Mouse (Mus musculus) forebrain, postnatal 0 days (tissue): ENCODE measurements around the gene Mab21l3. TPM values are rescaled to one million over a fixed set of nuclear protein-coding genes. Genes with fewer than 3 reads are reported as not detected.

ENCODE experiments used
- ATAC-seq: fragments of 200-750 bp; cut with Nextera tagmentation; 2 replicates; pipeline ENCODE4 v1.8.0; 2017; ENCODE audit warnings: mild to moderate bottlenecking, moderate library complexity
- DNase-seq: peaks from one replicate; pipeline ENCODE4 v3.0.0-alpha.2; 2015
- H3K27ac ChIP-seq: fragments of 300-500 bp; sonication (generic); 2 replicates; pipeline ENCODE4 v1.5.1; 2014; ENCODE audit warnings: low read depth, mild to moderate bottlenecking, antibody characterized with exemption, low read length, moderate library complexity, mixed read lengths
- H3K27me3 ChIP-seq: fragments of 300-500 bp; sonication (generic); 2 replicates; pipeline ENCODE4 v1.6.1; 2014; ENCODE audit warnings: mild to moderate bottlenecking, low read length, mixed read lengths; ENCODE audit not compliant: insufficient read depth
- H3K36me3 ChIP-seq: fragments of 300-500 bp; sonication (generic); 2 replicates; pipeline ENCODE4 v1.6.1; 2014; ENCODE audit warnings: mild to moderate bottlenecking, moderate library complexity; ENCODE audit not compliant: insufficient read depth
- H3K4me1 ChIP-seq: fragments of 300-500 bp; sonication (generic); 2 replicates; pipeline ENCODE4 v1.6.1; 2014; ENCODE audit warnings: antibody characterized with exemption; ENCODE audit not compliant: insufficient read depth
- H3K4me2 ChIP-seq: fragments of 300-500 bp; sonication (generic); 2 replicates; pipeline ENCODE4 v1.6.1; 2014; ENCODE audit warnings: low read depth, mild to moderate bottlenecking, moderate library complexity
- H3K4me3 ChIP-seq: fragments of 300-500 bp; sonication (generic); 2 replicates; pipeline ENCODE4 v1.5.1; 2014; ENCODE audit warnings: low read depth, low read length, mixed read lengths
- H3K9ac ChIP-seq: fragments of 300-500 bp; sonication (generic); 2 replicates; pipeline ENCODE4 v1.6.1; 2014; ENCODE audit warnings: mild to moderate bottlenecking
- H3K9me3 ChIP-seq: fragments of 300-500 bp; sonication (generic); 2 replicates; pipeline ENCODE4 v1.6.1; 2016; ENCODE audit warnings: low read length
- CTCF ChIP-seq: sonication (generic); IDR thresholded peaks from 2 replicates; pipeline ENCODE4 v1.5.1; 2016; ENCODE audit warnings: antibody characterized with exemption, control low read depth, low read depth
- WGBS: fragments of 180-500 bp; shearing (Covaris S2); extraction: QIAGEN DNeasy Blood & Tissue Kit; methylation state at CpG from one replicate; pipeline ENCODE4 v1.1.7; 2014; 5-methylcytosine and 5-hydroxymethylcytosine counted together
- polyA plus RNA-seq: library from polyadenylated mRNA; unstranded; fragments of >200 nt; fragmentation: Nextera tagmentation; extraction: Ambion mirVana; gene quantifications from 2 replicates; pipeline ENCODE4 v1.2.1, GENCODE M21; 2015
- total RNA-seq: library from RNA; depleted of rRNA; stranded (reverse); fragments of >200 nt; gene quantifications from 2 replicates; pipeline ENCODE4 v1.2.3, GENCODE M21; 2014

The Mab21l3 gene
- total and polyA plus RNA-seq, 2 experiments from 2014 or later = 0.07 TPM; not detected in 1

- no peak overlapping the region for H3K27ac ChIP-seq
- no peaks in the 10 kb centered on the region for H3K27me3 ChIP-seq
- 87% methylated on average over 9 of the region's 9 CpGs for WGBS
- H3K4me3 ChIP-seq = no peak overlapping the region
- no peak for TF ChIP-seq CTCF
- no peaks in the 10 kb centered on the region for H3K36me3 ChIP-seq
- no peak overlapping the region for H3K9ac ChIP-seq
- H3K4me1 ChIP-seq = no peaks in the 10 kb centered on the region
- H3K4me2 ChIP-seq = no peak overlapping the region
- ATAC-seq (no peak), DNase-seq (no peak)
- no peaks in the 10 kb centered on the region for H3K9me3 ChIP-seq
Observed at GRCm38 (mm10) chr3:101814790-101815189, 34.0 kb downstream of the Mab21l3 start.

DNA sequence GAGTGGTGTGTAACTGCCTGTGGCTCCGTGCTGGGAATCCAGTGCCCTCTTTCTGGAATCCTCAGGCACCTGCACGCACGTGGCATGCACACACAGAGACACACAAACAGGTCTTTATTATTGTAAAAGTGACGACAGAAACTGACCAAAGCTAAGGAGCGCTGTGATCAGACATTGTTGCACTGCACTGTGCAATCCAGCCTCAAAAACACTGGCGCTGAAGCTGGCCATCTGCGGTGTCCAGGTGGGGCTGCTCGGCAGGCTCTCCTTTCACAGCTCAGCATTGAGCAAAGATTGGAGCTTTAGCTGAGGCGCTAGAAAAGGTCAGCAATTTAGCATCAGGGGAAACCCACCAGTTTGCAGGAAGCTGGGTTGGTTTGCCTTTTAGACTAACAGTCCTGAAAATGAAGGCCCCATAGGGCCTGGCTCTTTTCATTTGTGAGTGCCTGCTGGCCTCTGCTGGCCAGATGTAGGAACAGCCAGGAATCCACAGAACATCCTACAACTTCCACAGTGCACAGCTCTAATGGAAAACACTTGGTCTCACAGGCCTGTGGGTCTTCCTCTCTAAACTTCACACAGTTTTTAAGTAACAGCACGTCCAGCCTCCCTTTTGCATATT lies 36.3 kb downstream of the Mab21l3 start:
- Histone ChIP-seq H3K4me2 (no peak overlapping the region), H3K4me1 (no peaks in the 10 kb centered on the region), H3K27me3 (no peaks in the 10 kb centered on the region), H3K36me3 (no peaks in the 10 kb centered on the region), H3K27ac (no peak overlapping the region), H3K9me3 (no peaks in the 10 kb centered on the region), H3K4me3 (no peak overlapping the region), H3K9ac (no peak overlapping the region)
- DNase-seq (peak; percentile 91), ATAC-seq (peak; percentile 95)
- TF ChIP-seq CTCF = peak; percentile 96
- WGBS = 57% methylated on average over 10 of the region's 10 CpGs

DNA sequence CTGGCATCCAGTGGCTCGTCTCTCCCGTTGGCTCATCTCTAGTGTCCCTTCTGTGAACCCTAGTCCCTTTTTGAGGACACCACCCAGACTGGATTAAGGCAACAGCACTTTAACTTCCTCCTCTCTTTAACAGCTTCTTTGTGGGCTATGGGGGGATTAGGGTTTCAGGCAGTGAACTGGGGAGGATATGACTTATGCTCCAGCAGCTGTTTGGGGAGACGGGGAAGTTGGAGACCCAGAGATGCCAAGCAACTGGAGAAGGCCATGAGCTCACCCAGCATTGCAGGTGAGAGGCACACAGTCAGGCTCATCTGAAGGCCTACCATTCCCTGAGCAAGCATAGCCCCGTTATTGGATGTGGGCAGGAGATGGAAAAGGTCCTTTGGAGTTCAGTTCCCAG lies 36.8 kb downstream of the Mab21l3 start:
- TF ChIP-seq CTCF = no peak
- ATAC-seq (no peak), DNase-seq (no peak)
- Histone ChIP-seq H3K4me1 (no peaks in the 10 kb centered on the region), H3K27ac (no peak overlapping the region), H3K4me3 (no peak overlapping the region), H3K27me3 (no peaks in the 10 kb centered on the region), H3K36me3 (no peaks in the 10 kb centered on the region), H3K9me3 (no peaks in the 10 kb centered on the region), H3K9ac (no peak overlapping the region), H3K4me2 (no peak overlapping the region)
- WGBS = 71% methylated on average over 4 of the region's 4 CpGs

- H3K27ac ChIP-seq = no peak overlapping the region
Observed at GRCm38 (mm10) chr3:101807646-101808045, 41.1 kb downstream of the Mab21l3 start.

GRCm38 (mm10) chr3:101806941-101807340 lies 41.8 kb downstream of the Mab21l3 start:
- no peak overlapping the region for H3K9ac ChIP-seq
- no peak overlapping the region for H3K27ac ChIP-seq
- no peak overlapping the region for H3K4me3 ChIP-seq
- H3K27me3 ChIP-seq = peaks cover 3% of the 10 kb centered on the region; the same call in 1 of the 2 replicates
- H3K4me2 ChIP-seq = no peak overlapping the region
- H3K36me3 ChIP-seq = no peaks in the 10 kb centered on the region
- H3K4me1 ChIP-seq = no peaks in the 10 kb centered on the region; the same call in 1 of the 2 replicates
- ATAC-seq = peak; percentile 83
- peak; percentile 67 for DNase-seq
- H3K9me3 ChIP-seq = no peaks in the 10 kb centered on the region
- TF ChIP-seq CTCF = no peak
- 5% methylated on average over 4 of the region's 4 CpGs for WGBS

More at GRCm38 (mm10) chr3:101807646-101808045, 41.1 kb downstream of the Mab21l3 start:
- H3K27me3 ChIP-seq = no peaks in the 10 kb centered on the region; the same call in 1 of the 2 replicates
- ATAC-seq (no peak), DNase-seq (no peak)
- TF ChIP-seq CTCF = no peak
- H3K36me3 ChIP-seq = no peaks in the 10 kb centered on the region
- 80% methylated on average over 6 of the region's 6 CpGs for WGBS
- H3K4me3 ChIP-seq = no peak overlapping the region
- H3K4me2 ChIP-seq = no peak overlapping the region
- H3K9me3 ChIP-seq = no peaks in the 10 kb centered on the region
- no peaks in the 10 kb centered on the region; the same call in 1 of the 2 replicates for H3K4me1 ChIP-seq
- no peak overlapping the region for H3K9ac ChIP-seq

GRCm38 (mm10) chr3:101806149-101806548 lies 42.6 kb downstream of the Mab21l3 start:
- Histone ChIP-seq H3K9ac (no peak overlapping the region), H3K4me1 (no peaks in the 10 kb centered on the region; the same call in 1 of the 2 replicates), H3K27ac (no peak overlapping the region), H3K27me3 (peaks cover 3% of the 10 kb centered on the region; the same call in 1 of the 2 replicates), H3K4me2 (peak overlapping the region; percentile 30; the same call in 1 of the 2 replicates), H3K9me3 (no peaks in the 10 kb centered on the region), H3K4me3 (no peak overlapping the region), H3K36me3 (no peaks in the 10 kb centered on the region)
- TF ChIP-seq CTCF = peak; percentile 91
- ATAC-seq (peak; percentile 86), DNase-seq (peak; percentile 83)
- WGBS = 8% methylated on average over 16 of the region's 16 CpGs

GRCm38 (mm10) chr3:101805562-101806004 lies 43.2 kb downstream of the Mab21l3 start:
- no peak overlapping the region for H3K4me3 ChIP-seq
- WGBS = 29% methylated on average over 13 of the region's 13 CpGs
- no peak overlapping the region for H3K27ac ChIP-seq
- no peaks in the 10 kb centered on the region for H3K9me3 ChIP-seq
- DNase-seq (no peak), ATAC-seq (no peak)
- no peaks in the 10 kb centered on the region for H3K36me3 ChIP-seq
- H3K27me3 ChIP-seq = peaks cover 3% of the 10 kb centered on the region; the same call in 1 of the 2 replicates
- H3K9ac ChIP-seq = no peak overlapping the region
- H3K4me1 ChIP-seq = no peaks in the 10 kb centered on the region; the same call in 1 of the 2 replicates
- no peak overlapping the region for H3K4me2 ChIP-seq
- no peak for TF ChIP-seq CTCF
